Mouse (Mus musculus) embryo, embryonic 10.5 days (tissue): ENCODE measurements around the gene Lrrc51.
"Not testable (repeated sequence)": the region's sequence is repeated elsewhere in the genome, so short reads cannot be mapped to it uniquely, and the experiment has no call there.

Source experiments
- DNase-seq: peaks from one replicate; pipeline ENCODE4 v3.0.0-alpha.2; 2015; ENCODE audit warnings: low spot score

The Lrrc51 gene

DNA sequence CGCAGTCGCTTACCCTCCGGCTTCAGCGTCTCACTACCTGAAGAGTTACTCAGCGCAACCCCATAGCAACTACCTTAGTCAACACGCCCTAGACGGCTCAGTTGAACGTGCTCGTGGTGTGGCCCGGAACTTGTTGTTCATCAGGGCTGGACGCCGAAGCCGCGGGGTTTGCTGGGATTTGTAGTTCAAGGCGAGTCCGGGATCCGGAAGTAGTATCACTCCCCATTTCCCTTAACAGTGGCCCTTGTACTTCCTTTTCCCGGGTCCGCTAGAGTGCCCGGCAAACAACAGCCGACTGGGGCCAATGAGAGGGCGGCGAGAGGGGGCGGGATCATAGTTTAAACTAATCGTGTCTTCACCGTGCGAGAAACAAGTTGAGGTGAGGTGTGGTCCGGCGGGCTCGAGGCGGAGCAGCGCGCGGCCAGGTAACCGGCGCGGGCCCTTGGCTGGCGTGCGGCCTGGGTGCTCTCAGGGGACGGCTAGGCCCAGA, at the start of gene Lrrc51, which contains the start of gene Numa1:
Lrrc51 (minus strand) TSS at position 145 of the 490 bp plus-strand sequence.
Numa1 (plus strand) TSS at position 361 of the 490 bp plus-strand sequence.
- DNase-seq = peak; percentile 99

DNA sequence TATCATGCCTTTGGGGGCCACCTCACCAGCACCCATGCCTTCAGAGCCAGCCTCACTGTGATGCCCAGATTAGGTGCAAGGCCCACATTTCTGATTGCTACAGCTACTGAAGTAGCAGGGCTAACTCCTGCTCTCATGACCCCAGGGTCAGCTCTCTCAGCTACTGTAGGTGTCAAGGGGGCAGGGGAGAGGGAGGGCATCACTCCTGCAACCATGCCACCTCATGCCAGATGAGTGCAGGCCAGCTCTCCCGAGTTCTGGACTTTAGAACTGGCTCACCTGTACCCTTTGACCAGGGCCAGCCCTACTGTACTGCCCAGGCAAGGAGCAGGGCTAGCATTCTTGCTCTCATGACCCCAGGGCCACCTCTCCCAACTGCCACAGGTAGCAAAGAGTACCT, 49.0 kb upstream of the Lrrc51 start:
- no peak for DNase-seq

DNA sequence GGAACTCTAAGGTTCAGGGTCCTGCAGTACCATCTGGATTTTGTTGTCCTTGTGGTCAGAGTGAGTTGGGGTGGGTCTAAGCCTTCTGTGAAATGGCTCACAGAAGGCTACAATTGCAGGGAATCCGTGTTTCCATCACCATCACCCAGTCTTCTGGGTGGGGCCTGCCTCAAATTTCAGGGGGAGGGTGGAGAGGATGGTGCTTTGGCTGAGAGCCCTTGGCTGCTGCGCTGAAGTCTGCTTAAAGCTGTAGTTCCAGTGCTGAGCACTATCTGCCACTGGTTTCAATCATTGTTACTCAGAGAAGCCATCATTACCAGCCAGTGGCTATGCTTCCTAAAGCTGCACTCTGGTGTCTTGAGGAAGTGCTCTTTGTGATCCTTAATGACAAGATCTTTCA, 40.8 kb upstream of the Lrrc51 start:
- DNase-seq = no peak

DNA sequence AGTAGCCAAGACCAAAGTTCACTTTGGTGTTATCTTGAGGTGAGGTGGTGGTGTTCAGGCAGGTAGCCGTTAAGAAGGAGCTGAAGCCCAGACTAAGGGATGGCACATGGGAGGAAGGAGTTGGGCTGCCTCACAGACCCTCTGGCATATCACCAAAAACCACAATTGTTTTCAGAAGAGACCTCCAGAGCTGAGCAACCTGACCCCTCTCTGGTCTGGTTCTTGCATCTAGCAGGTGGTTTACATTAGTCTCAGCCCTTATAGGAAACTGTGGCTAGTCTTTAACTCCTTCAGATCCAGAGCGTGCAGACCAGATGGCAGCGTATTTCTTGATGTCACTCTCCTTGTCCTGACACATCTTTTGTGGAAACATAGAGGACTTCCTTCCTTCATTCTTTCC, 40.0 kb upstream of the Lrrc51 start:
- DNase-seq = peak; percentile 71

DNA sequence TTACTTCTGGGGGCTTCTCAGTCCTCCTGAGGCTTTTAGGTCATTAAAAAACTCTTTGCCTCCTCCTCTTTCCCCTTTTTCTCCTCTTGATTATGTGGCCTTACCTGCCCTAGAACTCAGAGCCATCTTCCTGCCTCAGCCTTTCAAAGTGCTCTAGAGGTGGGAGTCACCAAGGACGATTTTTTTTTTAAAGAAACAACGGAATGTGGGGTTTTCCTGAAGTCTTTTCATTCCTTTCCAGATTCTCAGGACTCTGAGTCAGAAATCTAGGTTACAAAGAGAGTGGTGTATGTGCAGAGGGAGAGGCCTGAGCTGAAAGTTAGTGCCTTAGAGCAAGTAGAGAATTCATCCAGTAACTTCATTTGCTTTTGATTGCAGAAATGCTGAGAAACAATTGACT, 38.0 kb upstream of the Lrrc51 start:
- DNase-seq = no peak

DNA sequence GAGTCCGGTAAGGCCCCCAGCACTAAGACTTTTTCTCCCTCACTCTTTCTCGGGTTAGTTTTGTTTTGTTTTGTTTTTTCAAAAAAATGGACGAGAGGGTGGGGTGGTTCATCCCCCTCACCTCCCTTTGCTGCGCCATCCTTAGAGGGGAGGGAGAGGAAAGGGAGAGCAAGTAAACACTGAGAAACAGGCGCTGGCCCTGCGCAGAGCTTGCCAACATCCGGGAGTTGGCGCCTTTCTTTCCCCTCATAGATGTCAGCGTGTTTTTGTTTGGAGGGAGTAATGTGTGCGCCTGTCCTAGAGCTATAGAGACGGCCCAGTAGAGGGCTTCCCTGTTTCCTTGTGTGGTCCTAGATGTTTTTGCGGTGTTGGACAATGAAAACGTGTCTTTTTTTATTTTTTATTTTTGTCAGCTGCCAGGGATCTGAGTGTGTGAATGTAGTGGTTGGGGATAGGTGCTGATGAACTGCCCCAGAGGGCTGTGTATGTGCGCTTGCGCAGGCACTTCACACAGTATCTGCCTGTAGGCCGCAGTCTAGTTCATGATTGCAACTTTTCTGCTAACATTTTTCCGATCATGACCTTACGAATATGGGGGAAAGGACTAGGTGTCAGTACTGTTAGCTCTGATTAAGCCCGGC, 37.2 kb upstream of the Lrrc51 start:
- peak; percentile 79 for DNase-seq

DNA sequence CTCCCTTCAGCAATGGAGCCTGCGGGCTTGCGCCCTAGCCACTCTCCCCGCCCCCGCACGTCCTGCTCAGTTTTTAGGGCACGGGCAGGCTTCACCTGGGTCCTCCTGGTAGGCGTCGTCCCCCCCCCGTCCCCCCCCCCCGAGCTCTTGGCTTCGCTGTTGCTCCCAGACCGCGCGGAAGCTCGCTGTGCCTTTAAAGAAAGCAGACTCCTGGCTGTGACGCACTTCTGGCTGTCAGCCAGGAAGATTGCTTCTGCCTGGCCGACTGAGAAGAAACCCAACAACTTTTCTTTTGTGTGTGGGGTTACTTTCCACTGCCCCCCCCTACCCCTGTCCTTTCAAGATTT, 36.7 kb upstream of the Lrrc51 start:
- peak; percentile 82 for DNase-seq

DNA sequence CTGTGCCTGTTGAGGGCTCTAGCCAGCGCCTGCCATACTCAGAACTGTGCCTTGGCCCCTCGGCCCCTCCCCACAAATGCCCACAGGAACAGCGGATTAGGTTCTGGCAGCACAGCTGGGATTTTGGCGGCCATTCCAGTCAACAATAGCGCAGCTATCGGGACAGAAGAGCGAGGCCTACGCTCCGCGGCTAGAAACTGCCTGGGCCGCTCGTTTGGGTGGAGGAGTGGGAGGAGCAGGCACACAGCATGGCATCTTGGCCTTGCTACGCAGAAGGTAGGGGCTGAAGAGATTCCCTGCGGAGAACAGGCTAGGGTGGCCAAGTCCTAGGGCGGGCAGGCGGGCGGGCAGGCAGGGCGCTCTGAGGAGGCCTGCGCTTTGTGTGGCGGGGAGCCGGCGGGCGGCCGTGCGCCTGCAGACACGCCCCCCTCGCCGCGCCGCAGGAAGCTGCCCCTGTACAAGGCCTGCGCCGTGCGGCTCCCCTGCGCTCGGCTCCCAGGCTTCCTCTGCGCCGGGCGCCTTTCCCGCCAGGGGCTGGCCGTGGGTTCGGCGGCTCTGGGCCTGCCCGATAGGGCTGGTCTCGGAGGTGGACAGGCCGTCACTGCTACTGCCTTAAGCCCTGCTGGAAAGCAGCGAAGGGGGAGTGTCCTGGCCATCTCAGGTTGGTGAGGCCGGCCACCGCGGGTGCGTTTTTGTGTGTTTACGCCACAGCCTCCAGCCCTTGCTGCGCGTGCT, 36.2 kb upstream of the Lrrc51 start:
- DNase-seq = peak; percentile 84

DNA sequence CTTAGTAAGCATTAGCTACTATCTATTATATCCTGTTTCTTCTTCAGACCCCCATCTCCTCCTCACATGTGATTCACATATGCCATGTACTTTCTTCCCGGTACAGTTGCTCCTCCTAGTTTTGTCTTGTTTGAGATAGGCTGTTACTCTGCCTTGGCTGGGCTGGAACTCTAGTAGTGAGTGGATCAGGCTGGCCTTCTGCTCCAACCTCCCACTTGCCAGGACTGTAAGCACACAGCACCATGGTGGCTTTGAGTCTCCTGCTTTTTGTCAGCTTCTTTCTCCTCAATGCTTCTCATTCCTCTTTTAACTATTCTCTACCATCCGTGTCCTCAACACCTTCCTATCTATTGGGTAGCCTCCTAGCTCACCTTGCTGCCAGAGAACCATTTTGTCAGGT, 35.1 kb upstream of the Lrrc51 start:
- no peak for DNase-seq

DNA sequence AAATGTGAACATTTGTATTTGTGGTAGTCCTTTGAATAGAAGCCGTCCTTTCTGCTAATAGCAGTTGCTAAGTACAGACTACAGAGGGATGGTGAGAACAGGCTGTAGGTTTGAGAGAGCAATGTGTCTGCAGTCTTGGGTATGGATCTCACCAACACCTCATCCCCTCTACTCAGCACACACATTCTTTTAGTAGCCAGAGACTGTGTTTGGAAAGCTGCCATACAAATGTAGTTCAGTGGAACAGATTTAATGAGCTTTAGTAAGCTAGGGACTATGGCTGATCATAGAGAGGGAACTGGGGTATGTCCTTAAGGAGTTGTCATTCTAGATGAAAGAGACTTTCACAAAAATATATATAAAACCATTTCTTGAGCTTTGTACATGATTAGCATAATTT, 33.6 kb upstream of the Lrrc51 start:
- DNase-seq = no peak

DNA sequence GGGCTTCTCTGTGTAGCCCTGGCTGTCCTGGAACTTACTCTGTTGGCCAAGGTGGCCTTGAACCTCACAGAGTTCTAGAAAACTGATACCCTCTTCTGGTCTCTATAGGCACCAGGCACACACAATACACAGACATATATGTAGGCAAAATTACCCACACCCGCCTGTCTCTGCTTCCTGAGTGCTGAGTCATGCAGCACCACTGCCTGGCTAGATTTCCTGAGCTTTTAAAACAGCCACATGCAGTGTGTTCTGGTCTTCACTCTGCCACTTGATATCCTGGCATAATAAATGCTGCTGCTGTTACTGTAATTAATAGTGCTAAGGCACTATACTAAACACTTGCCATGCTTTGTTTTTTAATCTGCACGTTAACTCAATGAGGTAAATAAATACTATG, 31.9 kb upstream of the Lrrc51 start:
- DNase-seq = no peak

DNA sequence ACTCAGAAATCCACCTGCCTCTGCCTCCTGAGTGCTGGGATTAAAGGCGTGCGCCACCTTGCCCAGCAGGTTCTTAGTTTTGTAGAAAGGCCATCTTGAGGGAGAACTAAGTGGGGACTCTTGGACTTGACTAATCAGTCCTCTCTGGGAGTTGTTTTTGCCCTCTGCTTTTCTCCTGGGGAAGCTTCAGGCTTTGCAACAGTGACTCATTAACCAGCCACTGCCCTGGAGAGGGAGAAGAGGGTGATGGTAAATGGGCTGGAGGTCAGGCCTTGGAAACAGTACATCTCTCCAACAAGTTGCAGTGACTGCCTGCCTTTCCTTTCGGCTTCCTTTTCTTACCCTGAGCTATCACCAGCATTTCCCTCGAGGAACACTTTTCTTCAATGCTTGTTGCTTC, 30.9 kb upstream of the Lrrc51 start:
- DNase-seq = no peak

DNA sequence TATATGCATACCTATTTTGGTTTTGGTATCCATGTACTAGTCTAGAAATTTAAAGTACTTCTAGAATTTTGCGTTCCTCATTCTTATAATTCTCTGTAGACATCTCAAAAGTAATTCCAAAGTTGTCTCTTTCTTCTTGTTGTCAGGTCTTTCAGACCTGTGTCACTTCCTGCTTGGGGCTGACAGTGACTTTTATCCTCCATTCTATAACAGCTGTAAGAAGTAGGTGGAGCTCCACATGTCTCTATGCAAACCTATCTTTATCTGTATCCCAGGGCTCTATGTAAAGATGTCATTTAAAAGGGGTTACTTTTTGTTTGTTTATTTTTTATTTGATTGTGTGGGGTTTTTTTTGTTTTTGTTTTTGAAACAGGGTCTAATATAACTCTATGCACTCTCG, 29.9 kb upstream of the Lrrc51 start:
- DNase-seq = no peak

DNA sequence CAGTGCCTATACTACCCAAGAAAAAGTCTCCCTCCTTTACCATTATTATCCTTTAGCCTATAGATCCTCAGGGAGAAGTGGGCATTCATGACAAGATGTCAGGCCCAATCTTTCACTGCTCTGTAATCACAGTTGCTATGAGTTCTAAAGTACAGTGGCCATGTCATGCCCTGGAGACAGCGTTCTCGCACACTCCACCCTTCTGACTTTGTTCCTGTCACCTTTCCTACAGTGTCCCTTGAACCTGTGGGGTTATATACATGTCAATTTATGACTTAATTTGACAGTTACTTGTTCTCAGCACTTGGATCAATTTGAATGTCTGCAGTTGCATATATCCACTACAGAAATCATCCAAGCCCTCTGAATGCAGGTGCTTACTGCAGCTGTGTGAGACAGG, 29.1 kb upstream of the Lrrc51 start:
- DNase-seq = no peak

DNA sequence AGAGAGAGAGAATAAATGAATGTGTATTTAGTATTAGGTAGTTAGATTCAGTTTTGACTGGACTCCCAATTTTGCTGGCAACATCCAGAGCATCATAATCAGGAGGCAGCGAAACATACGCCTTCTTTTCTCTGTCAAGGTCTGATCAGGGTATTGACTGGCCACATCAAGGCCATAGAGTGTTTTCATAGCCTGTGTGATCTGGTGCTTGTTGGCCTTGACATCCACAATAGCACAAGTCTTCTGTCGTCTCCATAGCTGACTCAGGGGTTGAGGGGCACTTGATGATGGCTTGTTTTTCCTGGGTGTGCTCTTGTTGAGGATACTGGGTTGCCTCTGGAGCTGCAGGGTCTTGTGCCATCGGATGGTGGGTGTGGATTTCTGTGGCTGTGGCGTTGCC, 23.2 kb upstream of the Lrrc51 start:
- DNase-seq = no peak

DNA sequence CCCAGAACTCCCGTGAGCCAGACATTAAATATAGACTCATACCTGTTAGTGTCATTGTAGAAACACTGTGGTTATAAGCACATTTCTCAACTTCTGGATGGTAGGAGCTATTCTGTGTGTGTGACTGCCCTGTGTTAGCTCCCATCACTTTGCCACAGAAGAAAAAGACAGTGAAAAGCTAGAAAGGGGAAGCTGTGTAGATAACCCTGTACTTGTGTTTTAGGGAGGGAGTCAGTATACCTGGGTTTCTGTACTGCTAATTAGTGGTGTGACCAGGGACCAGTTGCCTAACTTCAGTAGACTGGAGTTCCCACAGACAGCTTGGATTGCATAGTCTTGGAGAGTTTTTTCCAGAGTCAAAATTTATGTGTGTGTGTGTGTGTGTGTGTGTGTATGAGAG, 22.8 kb upstream of the Lrrc51 start:
- DNase-seq = no peak

DNA sequence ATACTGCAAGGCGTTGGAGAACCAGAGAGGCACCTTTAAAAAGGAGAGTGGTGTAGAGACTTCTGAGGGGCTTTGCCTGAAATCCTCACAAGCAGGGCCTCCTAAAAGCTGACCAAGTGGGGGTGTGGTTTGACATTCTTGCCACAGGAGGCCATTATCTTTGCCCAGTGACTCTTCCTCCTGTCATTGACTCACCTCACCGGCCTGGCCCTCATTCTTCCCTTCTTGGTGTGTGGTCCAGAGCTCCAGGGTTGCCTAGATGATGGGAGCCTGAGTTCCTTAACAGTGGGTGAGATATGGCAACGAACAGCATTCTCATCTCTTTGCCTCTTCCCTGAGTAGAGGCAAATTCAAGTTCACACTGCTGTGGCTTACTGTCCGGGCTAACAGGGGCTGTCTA, 22.2 kb upstream of the Lrrc51 start:
- no peak for DNase-seq

DNA sequence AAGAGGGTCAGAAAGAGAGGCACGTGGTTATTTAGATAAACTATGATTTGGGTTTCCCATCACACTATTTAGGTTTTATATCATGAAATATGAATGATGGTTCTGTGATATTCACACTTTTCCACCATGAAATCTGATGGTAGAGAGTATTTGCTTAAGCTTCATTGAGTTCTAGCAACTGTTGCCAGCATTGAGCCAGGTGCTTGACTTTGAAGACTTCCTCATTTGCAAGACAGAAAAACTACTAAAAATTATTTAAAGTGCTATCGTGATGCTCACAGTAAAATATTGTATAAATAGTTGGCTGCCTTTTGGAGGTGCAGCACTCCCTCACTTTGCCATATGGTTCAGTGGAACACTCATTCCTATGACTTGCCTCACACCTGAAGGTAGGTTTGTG, 21.6 kb upstream of the Lrrc51 start:
- no peak for DNase-seq

DNA sequence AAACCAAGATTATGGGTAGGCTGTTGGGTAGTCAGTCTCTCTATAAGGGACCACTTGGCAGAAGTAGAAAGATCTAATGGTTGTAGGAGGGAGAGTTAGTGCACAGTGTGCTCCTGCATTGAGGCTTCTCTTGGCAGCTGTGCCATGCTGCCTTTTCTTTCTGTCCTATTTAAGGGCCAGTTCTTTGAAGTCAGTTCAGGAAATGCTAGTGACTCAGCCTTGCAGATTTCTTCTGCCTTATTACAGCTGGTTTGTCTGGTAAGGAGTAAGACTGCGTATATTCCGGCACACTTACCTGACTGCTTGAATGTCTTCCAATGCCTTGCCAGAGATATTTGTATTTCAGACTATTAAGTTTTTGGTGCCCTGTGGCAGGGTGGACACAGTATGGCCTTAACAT, 20.5 kb upstream of the Lrrc51 start:
- DNase-seq = no peak

DNA sequence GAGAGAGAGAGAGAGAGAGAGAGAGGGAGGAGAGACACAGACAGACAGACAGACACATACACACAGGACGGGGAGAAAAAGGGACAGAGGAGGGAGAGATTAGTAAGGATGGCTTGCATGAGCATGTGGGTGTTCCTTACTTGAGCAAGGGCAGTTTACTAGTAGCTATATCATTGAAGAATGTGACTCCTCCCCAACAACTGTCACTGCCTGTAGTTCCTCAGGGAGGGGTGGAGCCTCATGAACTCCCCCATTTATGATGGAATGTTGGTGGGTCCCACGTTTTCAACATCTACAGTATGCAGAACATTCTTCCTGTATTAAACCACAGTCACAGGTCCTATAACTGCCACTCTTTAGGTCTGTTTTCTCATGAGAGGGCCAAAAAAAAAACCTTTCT, 18.4 kb upstream of the Lrrc51 start:
- DNase-seq = no peak

DNA sequence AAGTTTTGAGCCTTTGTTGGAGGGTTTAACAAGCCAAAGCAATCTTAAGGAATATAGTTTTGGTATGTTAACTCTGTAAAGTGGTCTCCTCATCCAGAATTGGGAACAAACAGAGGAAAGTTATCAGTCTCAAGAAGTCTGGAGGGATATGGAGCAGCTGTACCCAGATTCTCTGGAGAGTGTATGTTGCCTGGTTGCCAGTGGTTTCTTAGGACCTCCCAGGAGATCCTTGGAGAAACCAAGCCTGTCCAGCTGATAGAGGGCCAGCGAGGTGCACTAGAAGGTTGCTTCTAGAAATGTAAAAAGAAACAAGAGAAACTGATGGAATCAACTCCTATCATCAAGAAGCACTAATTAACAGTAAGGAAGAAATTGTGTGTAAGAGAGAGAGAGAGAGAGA, 18.0 kb upstream of the Lrrc51 start:
- no peak for DNase-seq

DNA sequence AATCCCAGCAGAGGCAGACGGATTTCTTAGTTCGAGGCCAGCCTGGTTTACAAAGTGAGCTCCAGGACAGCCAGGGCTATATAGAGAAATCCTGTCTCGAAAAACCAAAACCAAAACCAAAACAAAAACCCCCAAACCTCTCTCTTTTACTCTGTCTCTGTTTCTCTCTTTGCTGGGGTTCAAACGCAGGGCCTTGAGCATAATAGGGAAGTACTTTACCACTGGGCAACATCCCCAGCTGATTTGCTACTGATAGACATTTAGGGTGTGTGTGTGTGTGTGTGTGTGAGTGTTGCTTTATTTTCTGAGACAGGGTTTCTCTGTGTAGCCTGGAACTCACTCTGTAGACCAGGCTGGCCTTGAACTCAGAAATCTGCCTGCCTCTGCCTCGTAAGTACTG, 15.3 kb upstream of the Lrrc51 start:
- not testable (repeated sequence) for DNase-seq

DNA sequence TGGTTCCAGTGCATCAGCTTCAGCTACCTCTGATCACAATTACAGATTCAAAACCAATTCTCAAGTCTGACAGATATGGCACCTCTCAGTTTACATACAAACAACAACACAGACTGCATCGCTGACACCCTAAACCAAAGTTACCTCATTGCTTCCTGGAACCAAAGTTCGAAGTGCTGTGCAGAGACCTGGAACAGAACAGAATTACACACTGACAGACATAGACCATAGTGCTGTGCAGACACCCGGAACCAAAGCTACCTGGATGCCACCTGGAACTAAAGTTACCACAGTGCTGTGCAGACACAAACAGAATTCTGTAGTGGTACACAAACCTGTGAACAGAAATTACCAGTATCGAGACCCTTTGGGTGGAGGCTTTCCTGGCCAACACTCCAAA, 6.1 kb upstream of the Lrrc51 start:
- no peak for DNase-seq

DNA sequence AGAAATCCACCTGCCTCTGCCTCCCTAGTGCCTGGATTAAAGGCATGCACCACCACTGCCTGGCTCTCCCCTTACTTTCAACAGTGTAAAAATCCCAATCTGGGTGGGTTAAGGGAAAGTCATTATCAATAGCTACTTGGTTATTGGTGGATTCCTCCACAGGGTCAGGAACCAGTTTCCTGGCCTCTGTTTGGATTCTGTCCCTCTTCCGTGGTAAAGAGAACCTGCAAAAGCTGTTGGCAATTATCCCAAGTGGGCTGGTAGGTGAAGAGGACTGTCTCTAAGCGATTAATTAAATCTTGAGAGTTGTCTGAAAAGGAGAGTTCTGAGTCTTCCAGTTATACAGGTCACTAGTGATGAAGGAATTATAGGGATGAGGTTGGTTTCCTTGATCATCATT, 4.7 kb upstream of the Lrrc51 start:
- no peak for DNase-seq
